Mouse (Mus musculus) midbrain, embryonic 10.5 days (tissue): ENCODE measurements at regions not wholly inside any gene's neighbourhood (a gene's known extent, or its start where the extent isn't known, plus 50 kb on each side); places are given as distances from the start of the nearest gene placed in this dataset.

ENCODE experiments used
- DNase-seq: peaks from one replicate; pipeline ENCODE4 v3.0.0-alpha.2; 2017; ENCODE audit warnings: low spot score
- H3K27ac ChIP-seq: fragments of 300-500 bp; sonication (generic); replicated peaks from 2 replicates; pipeline ENCODE4 v1.5.1; 2016; ENCODE audit warnings: mild to moderate bottlenecking
- H3K27me3 ChIP-seq: fragments of 300-500 bp; sonication (generic); 2 replicates; pipeline ENCODE4 v1.6.1; 2016; ENCODE audit warnings: low read depth, mild to moderate bottlenecking; ENCODE audit not compliant: poor library complexity, severe bottlenecking
- H3K36me3 ChIP-seq: fragments of 300-500 bp; sonication (generic); 2 replicates; pipeline ENCODE4 v1.6.1; 2016; ENCODE audit warnings: mild to moderate bottlenecking, moderate library complexity
- H3K4me1 ChIP-seq: fragments of 300-500 bp; sonication (generic); 2 replicates; pipeline ENCODE4 v1.6.1; 2016
- H3K4me3 ChIP-seq: fragments of 300-500 bp; sonication (generic); 2 replicates; pipeline ENCODE4 v1.5.1; 2016; ENCODE audit warnings: mild to moderate bottlenecking, moderate library complexity
- H3K9me3 ChIP-seq: fragments of 300-500 bp; sonication (generic); replicated peaks from 2 replicates; pipeline ENCODE4 v1.6.1; 2016; ENCODE audit warnings: mild to moderate bottlenecking
- WGBS: fragments of 180-500 bp; shearing (Covaris S2); methylation state at CpG from one replicate; pipeline ENCODE4 v1.1.7; 2016; 5-methylcytosine and 5-hydroxymethylcytosine counted together

DNA sequence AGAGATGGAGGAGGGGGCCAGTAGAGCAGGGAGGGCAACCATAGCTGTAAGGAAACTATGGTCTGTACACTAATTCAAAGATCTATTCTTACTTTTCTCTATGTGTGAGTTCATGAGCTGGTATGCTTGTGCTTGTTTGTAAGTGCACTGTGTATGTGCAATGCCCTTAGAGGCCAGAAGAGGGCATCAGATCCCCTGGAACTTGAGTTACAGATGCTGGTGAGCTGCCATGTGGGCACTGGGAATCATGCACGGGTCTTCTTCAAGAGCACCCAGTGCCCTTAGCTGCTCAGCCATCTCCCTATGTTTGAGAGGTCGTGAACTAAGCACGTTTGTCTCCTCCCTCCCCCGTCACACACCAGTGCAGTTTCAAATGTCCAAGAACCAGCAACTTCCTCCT lies 68.9 kb downstream of the Tbx3 start:
- H3K4me1 ChIP-seq = peaks cover 5% of the 10 kb centered on the region
- no peak overlapping the region for H3K27ac ChIP-seq
- 75% methylated on average over 4 of the region's 4 CpGs for WGBS
- no peak for DNase-seq
- no peak overlapping the region for H3K4me3 ChIP-seq
- no peaks in the 10 kb centered on the region for H3K9me3 ChIP-seq
- no peaks in the 10 kb centered on the region for H3K36me3 ChIP-seq
- H3K27me3 ChIP-seq = peaks cover 31% of the 10 kb centered on the region

DNA sequence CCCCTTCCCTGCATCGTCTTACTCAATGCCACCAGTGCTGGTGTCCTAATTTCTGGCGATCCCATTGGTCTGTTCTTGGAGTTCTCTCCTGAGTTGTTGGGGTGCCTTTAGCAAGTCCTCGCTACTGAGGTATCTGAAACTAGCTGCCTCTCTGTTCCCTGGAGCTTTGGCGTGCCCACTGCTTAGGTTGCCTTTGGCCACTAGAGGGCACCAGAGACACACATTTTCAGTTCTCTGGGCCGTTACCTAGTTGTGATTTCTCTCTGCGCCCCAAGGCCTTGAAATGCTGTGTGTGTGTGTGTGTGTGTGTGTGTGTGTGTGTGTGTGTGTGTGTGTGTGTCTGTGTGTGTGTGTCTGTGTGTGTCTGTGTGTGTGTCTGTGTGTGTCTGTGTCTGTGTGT lies 70.6 kb downstream of the Tbx3 start:
- peak; percentile 76 for DNase-seq
- no peaks in the 10 kb centered on the region for H3K9me3 ChIP-seq
- WGBS = 8% methylated on average over 6 of the region's 6 CpGs
- H3K4me1 ChIP-seq = no peaks in the 10 kb centered on the region
- H3K4me3 ChIP-seq = no peak overlapping the region
- peaks cover 27% of the 10 kb centered on the region for H3K27me3 ChIP-seq
- H3K27ac ChIP-seq = no peak overlapping the region
- no peaks in the 10 kb centered on the region for H3K36me3 ChIP-seq

DNA sequence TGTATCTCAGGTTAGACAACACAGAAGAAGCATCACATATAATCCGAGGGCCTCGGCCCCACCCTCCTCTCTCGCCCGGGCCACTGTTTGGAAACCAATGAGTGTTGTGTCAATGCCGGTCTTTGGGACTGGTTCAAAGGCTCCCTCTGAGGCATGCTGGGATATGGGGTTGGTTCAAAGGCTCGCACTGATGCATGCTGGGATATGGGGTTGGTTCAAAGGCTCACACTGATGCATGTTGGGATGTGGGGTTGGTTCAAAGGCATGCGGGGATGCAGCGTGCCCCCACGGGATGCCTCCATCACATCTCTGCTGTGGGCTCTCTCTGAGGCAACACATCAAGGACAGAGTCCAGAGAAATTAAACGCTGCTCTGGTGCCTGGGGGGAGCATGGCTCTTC lies 73.3 kb downstream of the Tbx3 start:
- no peaks in the 10 kb centered on the region for H3K9me3 ChIP-seq
- WGBS = 82% methylated on average over 10 of the region's 10 CpGs
- no peaks in the 10 kb centered on the region for H3K36me3 ChIP-seq
- H3K27me3 ChIP-seq = peaks cover 50% of the 10 kb centered on the region
- no peak overlapping the region for H3K27ac ChIP-seq
- no peak overlapping the region for H3K4me3 ChIP-seq
- peaks cover 8% of the 10 kb centered on the region for H3K4me1 ChIP-seq
- DNase-seq = no peak

DNA sequence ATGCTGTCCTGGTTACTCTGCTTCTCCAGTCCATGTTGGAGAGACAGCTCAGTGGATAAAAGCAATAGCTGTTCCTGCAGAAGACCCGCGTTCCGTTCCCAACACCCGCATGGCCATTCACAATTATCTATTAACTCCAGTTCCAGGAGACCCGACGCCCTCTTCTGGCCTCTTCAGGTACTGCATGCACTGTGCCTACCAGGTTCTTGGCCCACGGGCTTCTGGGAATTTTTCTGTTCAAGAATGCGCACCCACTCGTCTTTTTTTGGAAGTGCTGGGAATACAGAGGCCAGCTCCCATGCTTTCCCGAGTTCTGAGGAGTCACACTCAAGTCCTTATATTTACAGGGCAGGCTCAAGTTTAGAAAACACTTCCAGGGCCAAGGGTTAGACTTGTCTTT lies 76.6 kb downstream of the Tbx3 start:
- Histone ChIP-seq H3K36me3 (no peaks in the 10 kb centered on the region), H3K27ac (no peak overlapping the region), H3K4me3 (no peak overlapping the region), H3K9me3 (no peaks in the 10 kb centered on the region), H3K27me3 (peaks cover 57% of the 10 kb centered on the region), H3K4me1 (peaks cover 14% of the 10 kb centered on the region)
- DNase-seq = no peak
- 75% methylated on average over 10 of the region's 10 CpGs for WGBS

DNA sequence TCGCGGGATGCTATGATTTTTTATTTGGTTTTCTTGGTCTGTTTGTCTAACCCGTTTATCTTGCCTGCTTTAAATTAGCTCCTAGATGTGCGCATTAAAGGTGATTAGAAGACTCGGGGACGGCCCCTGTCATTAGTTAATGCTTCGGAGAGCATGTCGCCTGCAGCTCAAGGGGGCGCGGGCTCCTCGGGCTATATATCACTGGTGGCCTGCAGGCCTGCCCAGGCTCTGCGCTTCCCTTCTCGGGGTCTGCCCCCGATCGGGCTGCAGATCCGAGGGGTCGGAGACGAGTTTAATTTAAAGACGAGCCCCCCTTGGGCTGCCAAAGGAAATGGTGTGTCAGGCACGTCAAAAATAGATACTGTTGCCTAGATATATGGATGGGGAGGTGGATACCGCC lies 78.2 kb downstream of the Tbx3 start:
- Histone ChIP-seq H3K4me1 (peaks cover 14% of the 10 kb centered on the region), H3K9me3 (no peaks in the 10 kb centered on the region), H3K36me3 (no peaks in the 10 kb centered on the region), H3K4me3 (peak overlapping the region; percentile 42), H3K27me3 (peaks cover 49% of the 10 kb centered on the region), H3K27ac (no peak overlapping the region)
- WGBS = 1% methylated on average over 21 of the region's 21 CpGs
- peak; percentile 43 for DNase-seq

DNA sequence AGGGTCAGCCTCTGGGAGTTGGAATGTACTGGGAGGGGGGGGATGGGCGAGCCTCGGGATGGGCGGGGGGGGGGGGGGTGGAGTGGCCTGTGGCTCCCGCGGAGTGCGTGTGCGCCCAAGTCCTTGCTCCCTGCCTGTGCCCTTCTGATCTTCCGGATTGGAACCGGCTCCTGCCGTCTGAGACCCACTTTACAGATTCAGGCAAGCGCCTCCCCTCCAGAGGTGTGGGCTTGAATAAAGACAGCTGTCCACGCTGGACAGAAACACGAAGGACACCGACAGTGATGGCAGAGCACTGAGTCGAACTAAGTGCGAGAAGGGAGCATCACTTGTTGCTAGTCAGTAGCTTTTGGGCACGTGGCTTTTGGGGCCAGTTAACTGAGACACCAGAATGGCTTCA lies 78.7 kb downstream of the Tbx3 start:
- Histone ChIP-seq H3K4me1 (peaks cover 14% of the 10 kb centered on the region), H3K27ac (no peak overlapping the region), H3K36me3 (no peaks in the 10 kb centered on the region), H3K4me3 (peak overlapping the region; percentile 42), H3K27me3 (peaks cover 49% of the 10 kb centered on the region), H3K9me3 (no peaks in the 10 kb centered on the region)
- DNase-seq = no peak
- 3% methylated on average over 16 of the region's 17 CpGs for WGBS

DNA sequence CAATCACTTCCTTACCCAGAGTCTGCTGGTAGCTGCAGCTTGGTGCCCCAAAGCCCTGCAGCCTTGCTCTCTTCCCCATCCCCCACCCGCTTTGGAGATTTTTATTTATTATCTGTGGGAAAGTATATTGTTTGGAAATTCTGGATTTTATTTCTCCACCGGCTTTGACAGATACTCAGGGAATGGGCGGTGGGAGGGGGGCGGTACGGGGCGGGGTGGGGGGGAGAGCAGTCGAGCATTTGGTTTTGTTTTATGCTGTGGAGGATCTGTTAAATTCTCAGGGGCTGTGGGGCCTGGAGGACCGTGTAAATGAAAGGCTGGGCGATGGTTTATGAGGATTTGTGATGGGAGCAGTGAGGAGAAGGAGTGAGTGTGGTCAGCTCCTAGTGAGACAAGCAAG lies 76.7 kb upstream of the Tbx5 start:
- no peak for DNase-seq
- 0 out of 2 replicates have a peak, but pooled peaks cover 3% of the 10 kb centered on the region for H3K9me3 ChIP-seq
- no peak overlapping the region for H3K27ac ChIP-seq
- H3K4me1 ChIP-seq = no peaks in the 10 kb centered on the region
- peaks cover 7% of the 10 kb centered on the region for H3K27me3 ChIP-seq
- WGBS = 78% methylated on average over 9 of the region's 9 CpGs
- no peak overlapping the region for H3K4me3 ChIP-seq
- no peaks in the 10 kb centered on the region for H3K36me3 ChIP-seq

DNA sequence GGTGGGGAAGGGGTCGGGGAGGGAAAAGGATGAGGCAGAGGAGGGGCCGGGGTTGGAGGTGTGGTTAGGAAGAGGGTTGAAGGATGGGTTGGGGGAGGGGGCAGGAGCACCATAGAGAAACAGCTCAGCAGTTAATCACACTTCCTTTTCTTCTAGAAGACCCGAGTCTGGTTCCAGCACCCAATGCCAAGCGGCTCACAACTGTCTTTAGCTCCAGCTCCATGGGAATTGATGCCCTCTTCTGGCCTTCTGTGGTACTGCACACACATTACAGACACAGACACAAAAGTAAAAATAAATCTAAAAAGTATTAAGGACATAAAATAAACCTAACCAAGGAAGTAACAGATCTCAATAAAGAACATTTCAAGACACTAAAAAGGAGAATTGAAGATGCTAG lies 73.6 kb upstream of the Tbx5 start:
- WGBS = 82% methylated on average over 4 of the region's 4 CpGs
- Histone ChIP-seq H3K36me3 (no peaks in the 10 kb centered on the region), H3K9me3 (0 out of 2 replicates have a peak, but pooled peaks cover 3% of the 10 kb centered on the region), H3K27me3 (no peaks in the 10 kb centered on the region), H3K27ac (no peak overlapping the region), H3K4me1 (no peaks in the 10 kb centered on the region), H3K4me3 (no peak overlapping the region)
- no peak for DNase-seq

DNA sequence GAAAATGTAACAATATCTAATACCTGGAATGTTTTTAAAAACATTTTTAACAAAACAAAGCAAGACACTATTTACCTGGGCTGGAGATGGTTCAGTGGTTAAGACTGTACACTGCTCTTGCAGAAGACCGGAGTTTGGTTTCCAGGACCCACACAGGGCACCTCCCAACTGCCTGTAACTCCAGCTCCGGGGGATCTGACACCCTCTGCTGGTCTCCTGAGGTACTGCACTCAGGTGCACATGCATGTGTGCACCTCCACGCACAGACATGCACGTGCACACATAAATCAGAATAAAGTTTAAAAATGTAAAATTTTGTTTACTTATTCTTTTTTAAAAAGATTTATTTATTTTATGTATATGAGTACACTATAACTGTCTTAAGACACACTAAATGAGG lies 70.4 kb upstream of the Tbx5 start:
- Histone ChIP-seq H3K9me3 (0 out of 2 replicates have a peak, but pooled peaks cover 3% of the 10 kb centered on the region), H3K27me3 (peaks cover 15% of the 10 kb centered on the region), H3K36me3 (no peaks in the 10 kb centered on the region), H3K27ac (no peak overlapping the region), H3K4me1 (no peaks in the 10 kb centered on the region), H3K4me3 (no peak overlapping the region)
- no peak for DNase-seq
- WGBS = 80% methylated on average over 4 of the region's 4 CpGs

DNA sequence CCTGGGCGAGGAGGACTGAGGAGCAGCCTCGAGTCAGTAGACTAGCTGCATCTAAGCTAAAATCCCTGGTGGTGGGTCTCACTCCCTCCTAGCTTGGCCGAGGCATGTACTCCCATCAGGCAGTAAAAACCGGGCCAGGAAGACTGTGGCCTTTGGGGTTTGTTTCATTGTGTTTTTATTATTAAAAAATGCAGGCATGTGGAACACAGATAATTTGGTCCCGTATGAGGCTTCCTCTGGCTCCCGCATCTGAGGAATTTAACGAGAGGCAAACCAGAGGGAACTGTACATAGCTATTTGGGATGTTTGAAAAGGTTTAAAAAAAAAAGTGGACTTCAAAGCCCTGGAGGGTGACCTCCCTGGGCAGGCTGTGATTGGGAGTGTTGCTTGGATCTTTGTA lies 69.1 kb upstream of the Tbx5 start:
- WGBS = 64% methylated on average over 7 of the region's 7 CpGs
- Histone ChIP-seq H3K9me3 (0 out of 2 replicates have a peak, but pooled peaks cover 3% of the 10 kb centered on the region), H3K27me3 (peaks cover 16% of the 10 kb centered on the region), H3K27ac (no peak overlapping the region), H3K36me3 (no peaks in the 10 kb centered on the region), H3K4me1 (no peaks in the 10 kb centered on the region), H3K4me3 (no peak overlapping the region)
- DNase-seq = no peak

DNA sequence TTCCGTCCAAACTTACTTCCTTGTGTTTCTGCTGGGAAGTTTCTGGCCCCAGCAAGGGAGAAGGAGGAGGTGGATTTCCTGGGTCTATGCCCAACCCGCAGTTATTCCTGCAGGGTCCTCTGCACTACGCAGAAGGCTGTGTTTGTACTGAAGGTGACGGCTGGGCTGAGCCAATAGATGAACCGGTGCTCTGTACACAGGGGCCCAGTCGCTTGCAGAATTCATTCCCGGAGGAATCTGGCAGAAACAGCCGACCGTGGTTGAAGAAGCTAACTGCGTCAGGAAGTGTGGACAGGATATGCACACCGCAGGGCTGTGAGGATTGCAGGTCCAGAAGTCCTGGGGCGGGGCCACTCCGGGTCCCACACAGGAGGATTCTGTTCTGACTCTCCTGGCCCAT lies 66.1 kb upstream of the Tbx5 start:
- H3K36me3 ChIP-seq = no peaks in the 10 kb centered on the region
- DNase-seq = no peak
- H3K4me3 ChIP-seq = no peak overlapping the region
- no peak overlapping the region for H3K27ac ChIP-seq
- 66% methylated on average over 13 of the region's 13 CpGs for WGBS
- H3K4me1 ChIP-seq = peaks cover 5% of the 10 kb centered on the region; the same call in 1 of the 2 replicates
- peaks cover 16% of the 10 kb centered on the region for H3K27me3 ChIP-seq
- H3K9me3 ChIP-seq = no peaks in the 10 kb centered on the region

DNA sequence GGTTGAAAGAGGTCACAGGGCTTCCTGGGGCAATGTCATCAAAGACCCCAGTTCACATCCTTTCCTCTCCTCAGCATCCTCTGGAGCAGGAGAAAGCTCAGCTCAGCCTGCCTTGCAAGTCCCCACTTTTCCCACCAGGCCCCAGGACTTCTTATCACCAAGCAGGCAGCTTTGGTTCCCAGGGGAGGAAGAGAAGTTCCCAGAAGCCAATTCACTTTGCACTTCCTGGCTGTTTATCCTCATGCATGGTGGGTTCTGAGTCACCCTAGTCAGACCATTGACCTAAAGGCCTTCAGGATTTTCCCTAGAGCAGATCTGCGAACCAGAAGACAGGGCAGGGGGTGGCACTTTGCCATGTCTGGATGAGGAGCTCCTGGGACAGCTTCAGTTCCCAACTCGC lies 61.5 kb upstream of the Tbx5 start:
- no peak for DNase-seq
- Histone ChIP-seq H3K4me3 (no peak overlapping the region), H3K27ac (no peak overlapping the region), H3K36me3 (no peaks in the 10 kb centered on the region), H3K4me1 (peaks cover 5% of the 10 kb centered on the region; the same call in 1 of the 2 replicates), H3K9me3 (no peaks in the 10 kb centered on the region), H3K27me3 (peaks cover 16% of the 10 kb centered on the region)
- WGBS = 78% methylated on average over 2 of the region's 2 CpGs

DNA sequence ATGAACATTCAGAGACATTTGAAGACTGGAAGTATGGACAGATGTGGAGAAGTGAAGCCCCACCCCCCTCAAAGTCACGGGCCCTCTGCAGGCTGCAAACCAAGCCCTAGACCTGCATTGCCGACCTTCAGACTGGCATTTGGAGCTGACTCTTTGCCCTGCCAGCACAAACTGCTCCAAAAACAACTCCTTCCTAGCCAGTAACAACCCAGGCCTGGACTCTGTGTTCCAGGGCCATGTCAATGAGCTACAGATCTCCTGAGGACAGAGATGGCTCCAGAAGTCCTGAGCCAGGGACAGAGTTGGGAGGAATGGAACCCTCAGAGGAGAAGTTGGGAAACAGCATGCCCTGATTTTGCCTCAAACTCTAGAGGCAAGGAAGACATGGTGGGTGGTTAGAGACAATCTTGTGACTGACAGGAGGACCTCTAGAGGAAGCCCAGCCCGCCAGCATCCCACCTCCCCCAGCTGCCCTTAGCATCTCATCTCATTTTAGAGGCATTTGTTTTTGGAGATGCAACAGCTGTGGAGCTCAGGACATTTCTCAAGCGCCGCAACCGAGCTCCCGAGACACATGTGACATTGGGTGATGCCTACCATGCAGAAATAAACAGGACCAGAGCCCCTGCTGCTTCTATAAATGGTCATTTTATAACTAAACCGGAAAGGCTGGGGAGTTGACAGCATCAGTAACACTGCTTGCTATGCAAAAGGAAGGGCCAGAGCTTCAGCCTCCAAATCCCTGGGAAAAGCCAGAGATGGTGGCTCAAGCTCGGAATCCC lies 56.2 kb upstream of the Tbx5 start:
- DNase-seq = no peak
- H3K4me3 ChIP-seq = no peak overlapping the region
- H3K36me3 ChIP-seq = no peaks in the 10 kb centered on the region
- H3K9me3 ChIP-seq = no peaks in the 10 kb centered on the region
- H3K27me3 ChIP-seq = peaks cover 24% of the 10 kb centered on the region
- 79% methylated on average over 9 of the region's 9 CpGs for WGBS
- no peak overlapping the region for H3K27ac ChIP-seq
- H3K4me1 ChIP-seq = no peaks in the 10 kb centered on the region
